Mouse (Mus musculus): ENCODE results near the gene Phf21a. TPM values are rescaled to one million over a fixed set of nuclear protein-coding genes. Genes with fewer than 3 reads are reported as not detected.

The Phf21a gene
- polyA plus RNA-seq, 1 experiment from 2014 or later: 35.8 TPM

GRCm38 (mm10) chr2:92257372-92257956 lies 164.5 kb downstream of the Phf21a start:
- no peak for ATAC-seq (ENCODE audit: insufficient number of reproducible peaks, insufficient read depth, low FRiP score, low read depth)
- no peak overlapping the region for H3K4me2 ChIP-seq (replicated peaks; ENCODE audit: low read depth, low read length)
- no peaks in the 10 kb centered on the region for H3K27me3 ChIP-seq (ENCODE audit: control insufficient read depth, insufficient read depth, low read length)
- H3K9me3 ChIP-seq (ENCODE audit: control insufficient read depth, low read depth, low read length): no peaks in the 10 kb centered on the region
- H3K9ac ChIP-seq (replicated peaks; ENCODE audit: low read depth, low read length): no peak overlapping the region
- WGBS: 75% methylated on average over 4 of the region's 4 CpGs
- H3K4me1 ChIP-seq (ENCODE audit: control insufficient read depth, insufficient read depth, low read length): no peaks in the 10 kb centered on the region
- no peak overlapping the region for H3K4me3 ChIP-seq (ENCODE audit: low read depth, low read length)
- H3K36me3 ChIP-seq (ENCODE audit: control insufficient read depth, insufficient read depth, low read length): peaks cover 6% of the 10 kb centered on the region; the same call in 1 of the 2 replicates
- H3K27ac ChIP-seq (ENCODE audit: low read length): no peak overlapping the region

- Histone ChIP-seq H3K9me3 (ENCODE audit: control insufficient read depth, low read depth, low read length) (no peaks in the 10 kb centered on the region), H3K27me3 (ENCODE audit: control insufficient read depth, insufficient read depth, low read length) (no peaks in the 10 kb centered on the region), H3K4me1 (ENCODE audit: control insufficient read depth, insufficient read depth, low read length) (no peaks in the 10 kb centered on the region), H3K36me3 (ENCODE audit: control insufficient read depth, insufficient read depth, low read length) (peaks cover 6% of the 10 kb centered on the region; the same call in 1 of the 2 replicates), H3K4me3 (ENCODE audit: low read depth, low read length) (no peak overlapping the region), H3K4me2 (replicated peaks; ENCODE audit: low read depth, low read length) (no peak overlapping the region), H3K9ac (replicated peaks; ENCODE audit: low read depth, low read length) (no peak overlapping the region), H3K27ac (ENCODE audit: low read length) (no peak overlapping the region)
- ATAC-seq (ENCODE audit: insufficient number of reproducible peaks, insufficient read depth, low FRiP score, low read depth): no peak
- 71% methylated on average over 2 of the region's 2 CpGs for WGBS
These were observed 167.0 kb downstream of the Phf21a start for GRCm38 (mm10) chr2:92259924-92260323.

DNA sequence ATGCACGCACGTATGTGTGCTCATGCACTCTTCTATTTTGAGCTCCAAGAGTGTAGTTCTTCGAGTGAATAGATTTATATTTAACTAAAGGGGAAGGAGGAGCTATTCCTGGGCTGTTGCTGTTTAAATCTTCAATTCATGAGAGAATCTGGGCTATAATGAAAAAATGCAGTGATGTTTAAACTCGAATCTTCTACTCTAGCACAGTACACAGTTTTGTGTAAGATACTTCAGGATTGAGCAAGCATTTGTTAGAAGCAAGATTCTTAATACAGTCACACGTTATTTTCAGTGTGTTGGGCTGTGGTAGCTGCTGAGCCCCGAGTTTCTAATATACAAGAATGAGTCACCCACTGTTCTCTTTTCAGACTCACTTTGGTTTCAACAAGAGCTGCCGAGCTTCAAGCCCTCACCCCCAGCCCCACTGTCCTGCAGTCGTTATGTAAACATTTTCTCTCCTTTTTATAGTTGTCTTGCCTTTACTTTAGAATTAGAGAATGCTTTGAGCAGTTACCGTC lies 173.2 kb downstream of the Phf21a start:
- H3K4me3 ChIP-seq (ENCODE audit: low read depth, low read length): no peak overlapping the region
- 61% methylated on average over 9 of the region's 9 CpGs for WGBS

DNA sequence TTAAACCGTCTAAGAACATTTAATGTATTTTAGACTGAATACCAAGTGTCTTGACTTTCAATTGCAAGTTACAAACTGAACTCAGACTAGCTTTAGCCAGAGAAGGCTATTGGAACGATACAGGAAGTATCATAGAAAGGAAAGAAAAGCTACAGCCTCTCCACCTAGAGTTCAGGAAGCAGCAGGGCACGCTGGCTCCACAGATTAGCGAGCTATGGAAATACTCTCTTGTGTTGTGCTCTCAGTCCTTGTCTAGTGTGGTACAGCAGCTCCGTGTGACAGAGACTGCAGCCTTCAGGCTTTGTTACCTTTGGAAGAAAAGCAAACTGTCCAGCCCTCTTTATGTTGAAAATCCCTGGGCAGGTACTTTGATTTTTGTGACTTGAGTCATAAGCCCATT lies 176.3 kb downstream of the Phf21a start:
- H3K36me3 ChIP-seq (ENCODE audit: control insufficient read depth, insufficient read depth, low read length): peaks cover 3% of the 10 kb centered on the region; the same call in 1 of the 2 replicates
- H3K9me3 ChIP-seq (ENCODE audit: control insufficient read depth, low read depth, low read length): no peaks in the 10 kb centered on the region
- 90% methylated on average over 5 of the region's 5 CpGs for WGBS
- no peak overlapping the region for H3K4me2 ChIP-seq (replicated peaks; ENCODE audit: low read depth, low read length)
- ATAC-seq (ENCODE audit: insufficient number of reproducible peaks, insufficient read depth, low FRiP score, low read depth): no peak
- H3K4me3 ChIP-seq (ENCODE audit: low read depth, low read length): no peak overlapping the region
- H3K4me1 ChIP-seq (ENCODE audit: control insufficient read depth, insufficient read depth, low read length): 0 out of 2 replicates have a peak, but pooled peaks cover 3% of the 10 kb centered on the region
- H3K27me3 ChIP-seq (ENCODE audit: control insufficient read depth, insufficient read depth, low read length): no peaks in the 10 kb centered on the region
- H3K9ac ChIP-seq (replicated peaks; ENCODE audit: low read depth, low read length): no peak overlapping the region
- no peak overlapping the region for H3K27ac ChIP-seq (ENCODE audit: low read length)

More for the DNA sequence above, 173.2 kb downstream of the Phf21a start:
- Histone ChIP-seq H3K9me3 (ENCODE audit: control insufficient read depth, low read depth, low read length) (no peaks in the 10 kb centered on the region), H3K9ac (replicated peaks; ENCODE audit: low read depth, low read length) (no peak overlapping the region), H3K36me3 (ENCODE audit: control insufficient read depth, insufficient read depth, low read length) (peaks cover 3% of the 10 kb centered on the region; the same call in 1 of the 2 replicates), H3K4me1 (ENCODE audit: control insufficient read depth, insufficient read depth, low read length) (no peaks in the 10 kb centered on the region), H3K27ac (ENCODE audit: low read length) (no peak overlapping the region), H3K4me2 (replicated peaks; ENCODE audit: low read depth, low read length) (no peak overlapping the region), H3K27me3 (ENCODE audit: control insufficient read depth, insufficient read depth, low read length) (no peaks in the 10 kb centered on the region)
- no peak for ATAC-seq (ENCODE audit: insufficient number of reproducible peaks, insufficient read depth, low FRiP score, low read depth)

- no peaks in the 10 kb centered on the region for H3K27me3 ChIP-seq (ENCODE audit: control insufficient read depth, insufficient read depth, low read length)
- no peak overlapping the region for H3K27ac ChIP-seq (ENCODE audit: low read length)
- H3K4me3 ChIP-seq (ENCODE audit: low read depth, low read length): no peak overlapping the region
- no peak overlapping the region for H3K9ac ChIP-seq (replicated peaks; ENCODE audit: low read depth, low read length)
- 0 out of 2 replicates have a peak, but pooled peaks cover 3% of the 10 kb centered on the region for H3K4me1 ChIP-seq (ENCODE audit: control insufficient read depth, insufficient read depth, low read length)
- no peak overlapping the region for H3K4me2 ChIP-seq (replicated peaks; ENCODE audit: low read depth, low read length)
- no peak for ATAC-seq (ENCODE audit: insufficient number of reproducible peaks, insufficient read depth, low FRiP score, low read depth)
- H3K9me3 ChIP-seq (ENCODE audit: control insufficient read depth, low read depth, low read length): no peaks in the 10 kb centered on the region
- 40% methylated on average over 2 of the region's 2 CpGs for WGBS
- H3K36me3 ChIP-seq (ENCODE audit: control insufficient read depth, insufficient read depth, low read length): peaks cover 3% of the 10 kb centered on the region; the same call in 1 of the 2 replicates
These were observed 179.6 kb downstream of the Phf21a start for GRCm38 (mm10) chr2:92272510-92272909.

- ATAC-seq (ENCODE audit: insufficient number of reproducible peaks, insufficient read depth, low FRiP score, low read depth): no peak
- no peak overlapping the region for H3K4me2 ChIP-seq (replicated peaks; ENCODE audit: low read depth, low read length)
- H3K4me3 ChIP-seq (ENCODE audit: low read depth, low read length): no peak overlapping the region
- no peaks in the 10 kb centered on the region for H3K27me3 ChIP-seq (ENCODE audit: control insufficient read depth, insufficient read depth, low read length)
- H3K4me1 ChIP-seq (ENCODE audit: control insufficient read depth, insufficient read depth, low read length): 0 out of 2 replicates have a peak, but pooled peaks cover 3% of the 10 kb centered on the region
- WGBS: 72% methylated on average over 6 of the region's 6 CpGs
- H3K27ac ChIP-seq (ENCODE audit: low read length): no peak overlapping the region
- peaks cover 3% of the 10 kb centered on the region; the same call in 1 of the 2 replicates for H3K36me3 ChIP-seq (ENCODE audit: control insufficient read depth, insufficient read depth, low read length)
- H3K9me3 ChIP-seq (ENCODE audit: control insufficient read depth, low read depth, low read length): no peaks in the 10 kb centered on the region
- H3K9ac ChIP-seq (replicated peaks; ENCODE audit: low read depth, low read length): no peak overlapping the region
These were observed 180.3 kb downstream of the Phf21a start for GRCm38 (mm10) chr2:92273101-92273801.

DNA sequence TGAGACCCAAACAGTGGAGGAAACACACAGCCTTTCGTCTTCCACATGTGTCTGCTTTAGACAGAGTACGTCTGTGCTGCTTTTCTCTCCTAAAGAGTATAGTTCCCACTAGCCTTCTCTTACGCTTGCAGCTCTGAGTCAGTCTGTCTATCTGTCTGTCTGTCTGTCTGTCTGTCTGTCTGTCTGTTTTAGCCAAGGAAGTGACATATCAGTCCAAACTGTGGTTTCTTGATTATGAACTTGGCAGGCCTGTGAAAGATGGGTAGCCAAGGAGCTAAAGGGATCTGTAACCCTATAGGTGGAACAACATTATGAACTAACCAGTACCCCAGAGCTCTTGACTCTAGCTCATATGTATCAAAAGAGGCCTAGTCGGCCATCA lies 180.9 kb downstream of the Phf21a start:
- 0 out of 2 replicates have a peak, but pooled peaks cover 3% of the 10 kb centered on the region for H3K4me1 ChIP-seq (ENCODE audit: control insufficient read depth, insufficient read depth, low read length)
- no peak overlapping the region for H3K9ac ChIP-seq (replicated peaks; ENCODE audit: low read depth, low read length)
- no peak overlapping the region for H3K27ac ChIP-seq (ENCODE audit: low read length)
- no peak for ATAC-seq (ENCODE audit: insufficient number of reproducible peaks, insufficient read depth, low FRiP score, low read depth)
- no peaks in the 10 kb centered on the region for H3K27me3 ChIP-seq (ENCODE audit: control insufficient read depth, insufficient read depth, low read length)
- no peak overlapping the region for H3K4me2 ChIP-seq (replicated peaks; ENCODE audit: low read depth, low read length)
- H3K9me3 ChIP-seq (ENCODE audit: control insufficient read depth, low read depth, low read length): no peaks in the 10 kb centered on the region
- H3K4me3 ChIP-seq (ENCODE audit: low read depth, low read length): no peak overlapping the region
- 77% methylated on average over 4 of the region's 4 CpGs for WGBS
- H3K36me3 ChIP-seq (ENCODE audit: control insufficient read depth, insufficient read depth, low read length): peaks cover 3% of the 10 kb centered on the region; the same call in 1 of the 2 replicates

DNA sequence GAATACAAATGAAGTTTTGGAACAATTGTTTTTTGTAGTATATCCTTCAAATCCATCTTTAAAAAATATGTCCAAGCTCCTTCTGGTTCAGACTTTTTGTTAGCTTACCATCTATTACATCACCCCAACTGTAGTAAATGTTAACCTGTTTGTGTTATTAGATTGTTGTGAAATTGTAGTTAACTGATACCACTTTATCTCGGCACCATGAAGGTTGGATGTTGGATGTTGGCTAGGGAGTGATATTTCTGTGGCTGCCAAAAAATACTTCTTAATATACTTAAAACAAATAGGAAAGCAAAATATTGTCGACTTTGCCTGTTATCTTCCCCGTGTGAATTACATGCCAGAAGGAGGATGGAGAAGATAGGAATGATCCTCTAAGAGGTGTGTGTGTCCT lies 184.9 kb downstream of the Phf21a start:
- 80% methylated on average over 3 of the region's 3 CpGs for WGBS
- Histone ChIP-seq H3K4me3 (ENCODE audit: low read depth, low read length) (no peak overlapping the region), H3K9me3 (ENCODE audit: control insufficient read depth, low read depth, low read length) (no peaks in the 10 kb centered on the region)

More for the DNA sequence above, 184.9 kb downstream of the Phf21a start:
- no peak for ATAC-seq (ENCODE audit: insufficient number of reproducible peaks, insufficient read depth, low FRiP score, low read depth)
- Histone ChIP-seq H3K4me1 (ENCODE audit: control insufficient read depth, insufficient read depth, low read length) (0 out of 2 replicates have a peak, but pooled peaks cover 3% of the 10 kb centered on the region), H3K36me3 (ENCODE audit: control insufficient read depth, insufficient read depth, low read length) (no peaks in the 10 kb centered on the region), H3K27me3 (ENCODE audit: control insufficient read depth, insufficient read depth, low read length) (no peaks in the 10 kb centered on the region), H3K27ac (ENCODE audit: low read length) (no peak overlapping the region), H3K9ac (replicated peaks; ENCODE audit: low read depth, low read length) (no peak overlapping the region), H3K4me2 (replicated peaks; ENCODE audit: low read depth, low read length) (no peak overlapping the region)

All from stomach, embryonic 14.5 days (tissue).